ENCODE assay signal across 8 mouse cellular contexts in genomic region chr8:111258010-111258630, GRCm38 (mm10). TPM values are rescaled to one million over a fixed set of nuclear protein-coding genes. Genes with fewer than 3 reads are reported as not detected.
DNase-seq lines count a peak whose midpoint lies in the region; ATAC-seq and TF ChIP-seq lines count a peak whose summit lies in the region.

No protein-coding gene starts in this region.

- intact Hi-C loops in heart, postnatal 14 days (cut with DNase I), result loop anchor here (5.0 to 10.0 kb wide), 3 partner anchors 53 to 309 kb away; no protein-coding TSS in a partner anchor

- peaks cover 57% of the 10 kb centered on the region for H3K79me2 ChIP-seq in C2C12 (ENCODE audit: control insufficient read depth, insufficient read depth)

- peaks cover 42% of the 10 kb centered on the region for H3K79me3 ChIP-seq in C2C12 (ENCODE audit: low read depth)

- peak overlapping the region; percentile 92 for H3ac ChIP-seq in C2C12 (ENCODE audit: control insufficient read depth, insufficient read length, low read depth)

- H3K27ac ChIP-seq in heart, embryonic 10.5 days, result peak overlapping the region; percentile 96
- H3K27ac ChIP-seq in embryonic facial prominence, embryonic 15.5 days (replicated peaks), result peak overlapping the region; percentile 99
- H3K27ac ChIP-seq in limb, embryonic 14.5 days (replicated peaks; ENCODE audit: low read depth, low read length), result peak overlapping the region; percentile 99
- peak overlapping the region; percentile 91 for H3K27ac ChIP-seq in small intestine, adult 2 months (ENCODE audit: insufficient read depth, low read depth, low read length)

- peaks cover 18% of the 10 kb centered on the region; the same call in 1 of the 2 replicates for H3K4me1 ChIP-seq in heart, embryonic 10.5 days
- peaks cover 8% of the 10 kb centered on the region; the same call in 1 of the 2 replicates for H3K4me1 ChIP-seq in embryonic facial prominence, embryonic 15.5 days
- peaks cover 6% of the 10 kb centered on the region; the same call in 1 of the 2 replicates for H3K4me1 ChIP-seq in limb, embryonic 14.5 days (ENCODE audit: control insufficient read depth, insufficient read depth, low read length)
- no peaks in the 10 kb centered on the region; the same call in 1 of the 2 replicates for H3K4me1 ChIP-seq in small intestine, adult 2 months (ENCODE audit: control insufficient read depth, insufficient read depth, insufficient read length, low read length)

- H3K4me3 ChIP-seq in heart, embryonic 10.5 days, result peak overlapping the region; percentile 86
- peak overlapping the region; percentile 63 for H3K4me3 ChIP-seq in C2C12 (ENCODE audit: insufficient read depth, poor library complexity, severe bottlenecking)
- peak overlapping the region; percentile 86 for H3K4me3 ChIP-seq in embryonic facial prominence, embryonic 15.5 days (replicated peaks)
- H3K4me3 ChIP-seq in limb, embryonic 14.5 days (replicated peaks; ENCODE audit: low read length), result peak overlapping the region; percentile 87
- peak overlapping the region; percentile 87 for H3K4me3 ChIP-seq in small intestine, adult 2 months (ENCODE audit: low read depth, low read length)

- no peaks in the 10 kb centered on the region for H3K27me3 ChIP-seq in heart, embryonic 10.5 days (ENCODE audit: insufficient read depth, poor library complexity, severe bottlenecking)
- H3K27me3 ChIP-seq in C2C12 (ENCODE audit: control insufficient read depth, insufficient read depth, insufficient read length), result no peaks in the 10 kb centered on the region
- H3K27me3 ChIP-seq in embryonic facial prominence, embryonic 15.5 days, result no peaks in the 10 kb centered on the region
- H3K27me3 ChIP-seq in limb, embryonic 14.5 days (ENCODE audit: control insufficient read depth, insufficient read depth, low read length), result no peaks in the 10 kb centered on the region
- H3K27me3 ChIP-seq in small intestine, adult 2 months (ENCODE audit: control insufficient read depth, insufficient read depth, low read length), result no peaks in the 10 kb centered on the region

- TF ChIP-seq CTCF in C2C12 (IDR thresholded peaks at IDR 0.05; ENCODE audit: control insufficient read depth, insufficient read depth, insufficient read length), result no peak
- no peak for TF ChIP-seq CTCF in small intestine, adult 2 months (IDR thresholded peaks at IDR 0.05; ENCODE audit: extremely low read depth, insufficient read length, insufficient replicate concordance, low read depth, low read length)

- under 1% methylated on average over 26 of the region's 26 CpGs for WGBS in heart, embryonic 10.5 days
- 1% methylated on average over 26 of the region's 26 CpGs for WGBS in embryonic facial prominence, embryonic 15.5 days
- WGBS in limb, embryonic 14.5 days, result under 1% methylated on average over 19 of the region's 26 CpGs
- under 1% methylated on average over 26 of the region's 26 CpGs for WGBS in small intestine, adult 2 months

- no peak for DNase-seq in heart, embryonic 10.5 days (ENCODE audit: low spot score)
- no peak for DNase-seq in heart, postnatal 14 days
- DNase-seq in limb, embryonic 14.5 days (ENCODE audit: low spot score), result no peak
- DNase-seq in adrenal gland, adult 18-20 months (ENCODE audit: low spot score in 2 of 2), result no peak

- TF ChIP-seq POLR2A in limb, embryonic 14.5 days (IDR thresholded peaks at IDR 0.05; ENCODE audit: borderline replicate concordance, extremely low read depth, insufficient read depth, insufficient read length), result no peak
- no peak for TF ChIP-seq POLR2A in small intestine, adult 2 months (IDR thresholded peaks at IDR 0.05; ENCODE audit: low read depth, low read length)

- H3K9ac ChIP-seq in embryonic facial prominence, embryonic 15.5 days, result peak overlapping the region; percentile 81
- H3K9ac ChIP-seq in limb, embryonic 14.5 days (ENCODE audit: low read depth, low read length, severe bottlenecking), result peak overlapping the region; percentile 93

- no peaks in the 10 kb centered on the region for H3K9me3 ChIP-seq in heart, embryonic 10.5 days
- H3K9me3 ChIP-seq in embryonic facial prominence, embryonic 15.5 days (replicated peaks), result no peaks in the 10 kb centered on the region
- H3K9me3 ChIP-seq in limb, embryonic 14.5 days (ENCODE audit: control insufficient read depth, low read length), result no peaks in the 10 kb centered on the region

- peak overlapping the region; percentile 51 for H3K4me2 ChIP-seq in embryonic facial prominence, embryonic 15.5 days (replicated peaks)
- H3K4me2 ChIP-seq in limb, embryonic 14.5 days (replicated peaks; ENCODE audit: low read depth, low read length, severe bottlenecking), result peak overlapping the region; percentile 46

- ATAC-seq in embryonic facial prominence, embryonic 15.5 days (ENCODE audit: insufficient number of reproducible peaks, low FRiP score, low TSS enrichment, low read depth), result peak; percentile 28; the same call in 1 of the 2 replicates
- ATAC-seq in limb, embryonic 14.5 days (ENCODE audit: low FRiP score, low read depth), result peak; percentile 56
- no peak; the same call in 1 of the 2 replicates for ATAC-seq in frontal cortex, adult (ENCODE audit: low TSS enrichment)

- H3K36me3 ChIP-seq in heart, embryonic 10.5 days, result peaks cover 16% of the 10 kb centered on the region
- H3K36me3 ChIP-seq in C2C12 (ENCODE audit: control insufficient read depth, insufficient read depth), result no peaks in the 10 kb centered on the region
- H3K36me3 ChIP-seq in embryonic facial prominence, embryonic 15.5 days, result no peaks in the 10 kb centered on the region
- H3K36me3 ChIP-seq in limb, embryonic 14.5 days (ENCODE audit: control insufficient read depth, insufficient read depth, low read length), result no peaks in the 10 kb centered on the region
- H3K36me3 ChIP-seq in small intestine, adult 2 months (ENCODE audit: control insufficient read depth, insufficient read depth, low read length), result no peaks in the 10 kb centered on the region

TF ChIP-seq in C2C12, 6 proteins besides CTCF, POLR2A, EP300 and RAD21:
- TF ChIP-seq USF1 (IDR thresholded peaks at IDR 0.05; ENCODE audit: low read depth), result no peak

RNA-seq across cellular contexts. Expression of gene Glg1, which starts 0.9 kb away (rescaled TPM):
- 61.5 and 70.4 TPM in 2 replicates for polyA plus RNA-seq in heart, embryonic 10.5 days (2016; fragmentation: Nextera tagmentation; extraction: Ambion mirVana)
- total RNA-seq in heart, postnatal 14 days (2021), result 100 to 1,000 TPM; 108 to 109 TPM
- polyA plus RNA-seq in C2C12 (2012; fragmentation: generic; extraction: Trizol), result 30.0 TPM
- 80.6 and 83.5 TPM in 2 replicates for polyA plus RNA-seq in embryonic facial prominence, embryonic 15.5 days (2015; fragmentation: Nextera tagmentation; extraction: Ambion mirVana)
- 59.9 and 66.8 TPM in 2 replicates for polyA plus RNA-seq in limb, embryonic 14.5 days (2012; rRNA removed)
- polyA plus RNA-seq in limb, embryonic 14.5 days (2014; fragmentation: Nextera tagmentation; extraction: Ambion mirVana), result 106 and 115 TPM in 2 replicates
- polyA plus RNA-seq in small intestine, adult 2 months (2012; rRNA removed), result 11.0 and 26.0 TPM in 2 replicates
- total RNA-seq in adrenal gland, adult 18-20 months (2021), result 100 to 1,000 TPM in 1 of 2 experiments, 10 to 100 TPM in 1; 97.6 to 124 TPM

RNA-seq across cellular contexts. Expression of gene Rfwd3, which starts 41.9 kb away (rescaled TPM):
- polyA plus RNA-seq in heart, embryonic 10.5 days (2016; fragmentation: Nextera tagmentation; extraction: Ambion mirVana), result 57.7 and 65.2 TPM in 2 replicates
- 10 to 100 TPM; 17.9 to 19.8 TPM for total RNA-seq in heart, postnatal 14 days (2021)
- polyA plus RNA-seq in C2C12 (2012; fragmentation: generic; extraction: Trizol), result 28.8 TPM
- 40.4 and 44.2 TPM in 2 replicates for polyA plus RNA-seq in embryonic facial prominence, embryonic 15.5 days (2015; fragmentation: Nextera tagmentation; extraction: Ambion mirVana)
- 27.6 and 28.3 TPM in 2 replicates for polyA plus RNA-seq in limb, embryonic 14.5 days (2012; rRNA removed)
- 39.7 and 44.3 TPM in 2 replicates for polyA plus RNA-seq in limb, embryonic 14.5 days (2014; fragmentation: Nextera tagmentation; extraction: Ambion mirVana)
- polyA plus RNA-seq in small intestine, adult 2 months (2012; rRNA removed), result 4.5 and 9.1 TPM in 2 replicates
- 10 to 100 TPM; 30.8 to 54.7 TPM for total RNA-seq in adrenal gland, adult 18-20 months (2021)
